Mouse (Mus musculus) CD4-positive naive resting alpha-beta T cell, adult 57 days (primary cell): Measurements from ENCODE around the gene Magee2. TPM values are rescaled to one million over a fixed set of nuclear protein-coding genes. Genes with fewer than 3 reads are reported as not detected.

ENCODE experiments used
- total RNA-seq: library from RNA; stranded (reverse); gene quantifications from one replicate; pipeline ENCODE4 v1.2.4, GENCODE M21; 2023

Magee2 gene
- total RNA-seq, result not detected

DNA sequence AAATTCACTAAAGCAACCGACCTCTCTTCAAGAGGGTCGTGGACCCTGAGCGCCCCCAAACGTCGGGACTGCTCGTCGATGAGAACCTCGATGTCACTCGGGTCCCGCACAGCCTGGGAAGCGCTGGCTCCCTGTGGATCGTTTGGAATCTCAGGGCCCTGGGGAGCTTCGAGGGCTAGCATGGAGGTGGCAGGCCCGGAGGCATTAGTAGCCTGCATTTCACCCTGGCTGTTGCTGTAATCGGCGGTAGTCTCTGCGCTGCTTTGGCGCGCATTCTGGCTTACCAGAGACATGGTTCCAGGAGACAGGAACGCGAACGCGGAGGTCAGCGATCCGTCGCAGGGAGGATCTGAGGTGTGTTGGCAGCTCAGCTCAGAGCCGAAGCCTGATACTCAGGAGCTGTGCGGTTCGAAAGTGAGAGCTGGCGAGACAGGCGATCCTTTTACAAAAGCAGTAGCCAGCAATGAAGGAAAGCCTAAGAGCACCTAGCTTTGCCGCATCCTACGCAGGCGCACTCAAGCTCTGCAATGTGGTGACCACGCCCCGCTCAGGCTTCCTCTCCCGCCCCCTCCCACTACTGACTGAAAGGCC is at the start of gene Magee2:
TSS of gene Magee2 (minus strand) at position 517 of the 591 bp plus-strand sequence.

Other genes with a start within 250 kb of the Magee2 start
- gene Zdhhc15, start 186.2 kb downstream of the Magee2 start, total RNA-seq, result 11.8 TPM
- gene Pbdc1, start 222.5 kb upstream of the Magee2 start, total RNA-seq, result 35.1 TPM